Mouse (Mus musculus) midbrain, embryonic 12.5 days (tissue): ENCODE results near the gene Prmt9. TPM values are rescaled to one million over a fixed set of nuclear protein-coding genes. Genes with fewer than 3 reads are reported as not detected.
A peak's percentile ranks its signal among the peaks of the same experiment; 100 is the strongest.

Source experiments
- ATAC-seq: fragments of 200-750 bp; cut with Nextera tagmentation; 2 replicates; pipeline ENCODE4 v1.8.0; 2017; ENCODE audit warnings: low read depth, moderate TSS enrichment, moderate library complexity; ENCODE audit not compliant: low FRiP score
- H3K27ac ChIP-seq: fragments of 300-500 bp; sonication (generic); replicated peaks from 2 replicates; pipeline ENCODE4 v1.5.1; 2016; ENCODE audit warnings: mild to moderate bottlenecking
- H3K27me3 ChIP-seq: fragments of 300-500 bp; sonication (generic); 2 replicates; pipeline ENCODE4 v1.6.1; 2016; ENCODE audit warnings: mild to moderate bottlenecking
- H3K36me3 ChIP-seq: fragments of 300-500 bp; sonication (generic); 2 replicates; pipeline ENCODE4 v1.6.1; 2016
- H3K4me1 ChIP-seq: fragments of 300-500 bp; sonication (generic); 2 replicates; pipeline ENCODE4 v1.6.1; 2016
- H3K4me2 ChIP-seq: fragments of 300-500 bp; sonication (generic); replicated peaks from 2 replicates; pipeline ENCODE4 v1.6.1; 2016; ENCODE audit warnings: mild to moderate bottlenecking, moderate library complexity
- H3K4me3 ChIP-seq: fragments of 300-500 bp; sonication (generic); 2 replicates; pipeline ENCODE4 v1.5.1; 2016; ENCODE audit warnings: mild to moderate bottlenecking
- H3K9ac ChIP-seq: fragments of 300-500 bp; sonication (generic); replicated peaks from 2 replicates; pipeline ENCODE4 v1.6.1; 2016; ENCODE audit warnings: mild to moderate bottlenecking, moderate library complexity
- H3K9me3 ChIP-seq: fragments of 300-500 bp; sonication (generic); 2 replicates; pipeline ENCODE4 v1.6.1; 2016; ENCODE audit warnings: mild to moderate bottlenecking
- WGBS: fragments of 180-500 bp; shearing (Covaris S2); methylation state at CpG from one replicate; pipeline ENCODE4 v1.1.7; 2016; 5-methylcytosine and 5-hydroxymethylcytosine counted together
- polyA plus RNA-seq: library from polyadenylated mRNA; unstranded; fragments of >200 nt; fragmentation: Nextera tagmentation; extraction: Ambion mirVana; gene quantifications from 2 replicates; pipeline ENCODE4 v1.2.1, GENCODE M21; 2016

The Prmt9 gene
- polyA plus RNA-seq, result 22.9 and 24.2 TPM in 2 replicates

- peaks cover 8% of the 10 kb centered on the region for H3K4me1 ChIP-seq
- peak within 1 kb of the TSS; percentile 92 for H3K9ac ChIP-seq
- WGBS, result 4% methylated on average over 42 of the region's 42 CpGs
- H3K4me2 ChIP-seq, result peak within 1 kb of the TSS; percentile 73
- peak; percentile 96 for ATAC-seq
- H3K4me3 ChIP-seq, result peak within 1 kb of the TSS; percentile 80
- H3K36me3 ChIP-seq, result peaks cover 25% of the 10 kb centered on the region
- no peaks in the 10 kb centered on the region for H3K27me3 ChIP-seq
- peak within 1 kb of the TSS; percentile 87 for H3K27ac ChIP-seq
- no peaks in the 10 kb centered on the region for H3K9me3 ChIP-seq
Observed at GRCm38 (mm10) chr8:77549121-77549706, at the start of gene Prmt9. Gene Prmt9, plus strand, starts transcription at chr8:77549397.

DNA sequence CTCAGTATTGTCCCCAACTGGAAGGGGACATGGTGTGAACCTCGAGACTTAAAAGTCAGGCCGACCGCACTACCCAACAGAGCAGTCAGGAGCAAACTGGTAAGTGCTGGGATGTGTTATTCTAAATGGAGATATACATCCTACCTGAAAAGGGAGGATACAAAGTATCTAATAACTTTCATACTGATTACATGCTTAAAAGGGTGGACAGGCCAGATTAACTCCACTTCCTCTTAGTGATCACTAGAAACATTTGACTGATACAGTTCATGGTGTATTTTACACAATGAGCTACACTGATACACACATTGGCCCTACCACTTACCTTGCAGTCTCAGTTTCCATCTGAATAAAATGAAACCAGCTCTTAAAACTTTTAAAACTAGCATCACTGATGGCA, 48.9 kb upstream of the Prmt9 start:
- 93% methylated on average over 3 of the region's 3 CpGs for WGBS
- Histone ChIP-seq H3K4me2 (no peak overlapping the region), H3K9me3 (no peaks in the 10 kb centered on the region), H3K27me3 (no peaks in the 10 kb centered on the region), H3K27ac (no peak overlapping the region), H3K4me1 (no peaks in the 10 kb centered on the region), H3K9ac (no peak overlapping the region), H3K4me3 (no peak overlapping the region), H3K36me3 (no peaks in the 10 kb centered on the region)
- ATAC-seq, result no peak

DNA sequence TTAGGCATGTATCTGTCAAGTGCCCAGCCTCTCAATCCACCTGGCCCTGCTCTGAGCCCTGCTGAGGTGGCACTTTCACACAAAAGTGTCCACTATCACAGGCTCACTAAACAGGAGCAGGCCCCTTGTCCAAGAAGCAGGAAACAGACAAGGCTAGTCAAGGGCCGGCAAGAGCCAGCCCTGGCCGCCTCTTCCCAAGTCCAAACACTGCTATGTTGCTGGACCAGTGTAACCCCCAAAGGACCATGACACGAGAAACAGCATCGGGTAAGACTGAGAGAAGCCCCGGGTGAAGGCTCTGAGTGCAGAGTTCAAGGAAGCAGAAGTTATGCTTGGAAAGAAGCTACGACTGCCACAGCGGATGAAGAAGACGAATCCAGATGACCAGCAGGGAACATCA, 48.1 kb upstream of the Prmt9 start:
- 87% methylated on average over 8 of the region's 8 CpGs for WGBS
- no peak for ATAC-seq
- Histone ChIP-seq H3K4me1 (no peaks in the 10 kb centered on the region), H3K9ac (no peak overlapping the region), H3K27ac (no peak overlapping the region), H3K36me3 (no peaks in the 10 kb centered on the region), H3K4me3 (no peak overlapping the region), H3K4me2 (no peak overlapping the region), H3K9me3 (no peaks in the 10 kb centered on the region), H3K27me3 (no peaks in the 10 kb centered on the region)

- Histone ChIP-seq H3K4me1 (no peaks in the 10 kb centered on the region), H3K27ac (no peak overlapping the region), H3K4me3 (no peak overlapping the region), H3K9ac (no peak overlapping the region), H3K4me2 (no peak overlapping the region), H3K36me3 (no peaks in the 10 kb centered on the region), H3K9me3 (no peaks in the 10 kb centered on the region), H3K27me3 (no peaks in the 10 kb centered on the region)
- no peak for ATAC-seq
- WGBS, result 91% methylated on average over 6 of the region's 6 CpGs
Observed at GRCm38 (mm10) chr8:77502547-77502946, 46.6 kb upstream of the Prmt9 start.

DNA sequence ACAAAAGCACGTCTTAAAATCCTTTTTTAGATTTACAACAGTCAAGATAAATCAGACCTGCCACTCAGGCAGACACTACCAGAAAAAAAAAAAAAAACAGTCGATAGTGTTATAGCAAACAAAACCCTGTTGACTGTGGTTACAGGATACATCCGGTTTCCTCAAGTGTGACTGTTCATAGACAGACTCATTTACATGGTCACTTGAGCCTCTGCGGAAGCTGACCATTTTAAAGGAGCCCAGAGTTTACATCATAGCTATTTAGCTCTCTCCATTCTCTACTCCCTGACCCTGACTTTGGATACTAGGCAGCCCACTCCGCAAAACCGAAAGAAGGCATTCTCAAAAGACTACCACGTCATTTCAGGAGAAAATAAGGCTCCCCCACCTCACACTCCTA, 42.7 kb upstream of the Prmt9 start:
- Histone ChIP-seq H3K9me3 (no peaks in the 10 kb centered on the region), H3K27ac (no peak overlapping the region), H3K9ac (no peak overlapping the region), H3K4me3 (no peak overlapping the region), H3K4me2 (no peak overlapping the region), H3K27me3 (peaks cover 3% of the 10 kb centered on the region; the same call in 1 of the 2 replicates), H3K36me3 (no peaks in the 10 kb centered on the region), H3K4me1 (no peaks in the 10 kb centered on the region)
- 93% methylated on average over 7 of the region's 7 CpGs for WGBS
- no peak for ATAC-seq

DNA sequence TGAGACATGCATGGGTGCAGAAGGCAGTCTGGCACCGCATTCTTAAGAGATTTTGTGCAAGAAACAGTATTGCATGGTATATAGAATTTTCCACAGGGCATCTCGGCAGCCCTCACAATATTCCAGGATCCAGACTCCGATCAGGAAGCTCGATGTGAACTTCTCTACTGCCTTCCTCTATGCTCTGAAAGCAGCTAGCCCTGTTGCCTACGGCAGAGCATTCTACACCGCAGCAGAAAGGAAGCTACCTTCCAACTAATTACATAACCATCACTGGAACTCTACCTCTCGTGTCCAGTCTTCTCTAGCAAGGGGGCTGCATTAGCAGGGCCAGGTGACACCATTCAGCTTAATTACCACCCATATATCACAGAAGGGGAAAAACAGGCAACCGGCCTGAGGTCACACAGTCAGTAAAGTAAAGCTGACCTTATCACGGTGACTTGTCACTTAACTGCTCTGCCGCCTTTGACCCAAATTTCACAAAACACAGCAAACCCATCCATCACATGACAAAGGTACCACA, 41.6 kb upstream of the Prmt9 start:
- Histone ChIP-seq H3K27ac (no peak overlapping the region), H3K9me3 (no peaks in the 10 kb centered on the region), H3K27me3 (peaks cover 3% of the 10 kb centered on the region; the same call in 1 of the 2 replicates), H3K4me1 (peaks cover 7% of the 10 kb centered on the region; the same call in 1 of the 2 replicates), H3K9ac (no peak overlapping the region), H3K4me3 (no peak overlapping the region), H3K4me2 (no peak overlapping the region), H3K36me3 (no peaks in the 10 kb centered on the region)
- 89% methylated on average over 10 of the region's 10 CpGs for WGBS
- no peak for ATAC-seq

- Histone ChIP-seq H3K9me3 (no peaks in the 10 kb centered on the region), H3K4me3 (no peak overlapping the region), H3K36me3 (no peaks in the 10 kb centered on the region), H3K9ac (no peak overlapping the region), H3K27ac (no peak overlapping the region), H3K4me1 (peaks cover 7% of the 10 kb centered on the region; the same call in 1 of the 2 replicates), H3K27me3 (peaks cover 15% of the 10 kb centered on the region), H3K4me2 (no peak overlapping the region)
- ATAC-seq, result no peak
- WGBS, result 90% methylated on average over 7 of the region's 7 CpGs
Observed at GRCm38 (mm10) chr8:77509044-77509443, 40.2 kb upstream of the Prmt9 start.

DNA sequence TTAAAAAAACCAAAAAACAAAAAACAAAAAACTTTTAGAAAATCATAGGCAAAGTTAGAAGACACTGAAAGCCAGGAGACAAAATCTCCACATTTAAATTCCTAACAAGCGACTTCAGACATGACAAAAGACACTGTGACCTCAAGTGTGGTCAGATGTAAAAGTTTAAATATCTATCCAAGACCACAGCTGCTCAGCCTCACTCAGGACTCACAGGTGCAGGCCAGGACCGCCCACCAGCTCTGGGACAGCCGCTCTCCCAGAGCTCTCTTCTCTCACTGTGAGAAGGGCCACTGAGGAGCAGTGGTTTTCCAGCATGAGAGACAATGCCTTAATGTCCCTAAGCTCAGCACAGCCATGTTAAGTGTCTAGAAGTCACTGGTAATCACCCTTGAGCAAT, 38.8 kb upstream of the Prmt9 start:
- Histone ChIP-seq H3K4me3 (no peak overlapping the region), H3K36me3 (no peaks in the 10 kb centered on the region), H3K4me1 (peaks cover 7% of the 10 kb centered on the region; the same call in 1 of the 2 replicates), H3K9ac (no peak overlapping the region), H3K4me2 (no peak overlapping the region), H3K9me3 (no peaks in the 10 kb centered on the region), H3K27me3 (peaks cover 23% of the 10 kb centered on the region), H3K27ac (no peak overlapping the region)
- 69% methylated on average over 3 of the region's 3 CpGs for WGBS
- no peak for ATAC-seq

GRCm38 (mm10) chr8:77511750-77512493, 37.3 kb upstream of the Prmt9 start:
- Histone ChIP-seq H3K36me3 (no peaks in the 10 kb centered on the region), H3K9ac (no peak overlapping the region), H3K27ac (no peak overlapping the region), H3K4me3 (no peak overlapping the region), H3K4me1 (peaks cover 12% of the 10 kb centered on the region), H3K27me3 (peaks cover 34% of the 10 kb centered on the region), H3K9me3 (no peaks in the 10 kb centered on the region), H3K4me2 (no peak overlapping the region)
- no peak for ATAC-seq
- 29% methylated on average over 13 of the region's 13 CpGs for WGBS

- Histone ChIP-seq H3K4me1 (peaks cover 14% of the 10 kb centered on the region), H3K4me2 (no peak overlapping the region), H3K9me3 (no peaks in the 10 kb centered on the region), H3K4me3 (no peak overlapping the region), H3K9ac (no peak overlapping the region), H3K27ac (no peak overlapping the region), H3K36me3 (no peaks in the 10 kb centered on the region), H3K27me3 (peaks cover 48% of the 10 kb centered on the region)
- no peak for ATAC-seq
- 94% methylated on average over 8 of the region's 8 CpGs for WGBS
Observed at GRCm38 (mm10) chr8:77515201-77515600, 34.0 kb upstream of the Prmt9 start.

DNA sequence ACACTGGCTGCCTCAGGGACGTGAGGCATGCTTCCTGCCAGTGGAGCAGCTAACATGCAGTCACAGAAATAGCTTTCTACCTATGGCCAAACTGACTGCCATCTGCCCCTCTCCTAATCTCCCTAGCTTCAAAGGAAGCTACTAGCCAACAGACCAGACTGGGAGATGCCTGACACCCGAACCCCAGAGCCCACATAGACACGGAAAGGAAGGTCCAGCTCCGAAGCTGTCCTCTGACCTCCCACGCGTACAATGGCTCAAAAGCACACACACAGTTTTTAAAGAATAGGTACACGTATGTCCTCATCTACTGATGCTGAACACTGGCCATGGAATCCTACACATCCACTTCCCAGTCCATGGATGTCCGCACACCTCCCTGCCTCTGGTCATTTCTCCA, 33.4 kb upstream of the Prmt9 start:
- Histone ChIP-seq H3K27me3 (peaks cover 45% of the 10 kb centered on the region), H3K27ac (no peak overlapping the region)

GRCm38 (mm10) chr8:77516845-77517244, 32.4 kb upstream of the Prmt9 start:
- no peak for ATAC-seq
- peak overlapping the region; percentile 90 for H3K4me2 ChIP-seq
- H3K9ac ChIP-seq, result peak overlapping the region; percentile 70
- peaks cover 12% of the 10 kb centered on the region for H3K4me1 ChIP-seq
- H3K36me3 ChIP-seq, result no peaks in the 10 kb centered on the region
- H3K9me3 ChIP-seq, result no peaks in the 10 kb centered on the region
- H3K4me3 ChIP-seq, result peak overlapping the region; percentile 67
- WGBS, result 9% methylated on average over 10 of the region's 10 CpGs
- no peak overlapping the region for H3K27ac ChIP-seq
- H3K27me3 ChIP-seq, result peaks cover 45% of the 10 kb centered on the region

More for the DNA sequence above, 33.4 kb upstream of the Prmt9 start:
- H3K4me1 ChIP-seq, result peaks cover 14% of the 10 kb centered on the region
- no peak overlapping the region for H3K9ac ChIP-seq
- no peaks in the 10 kb centered on the region for H3K9me3 ChIP-seq
- ATAC-seq, result no peak
- H3K4me3 ChIP-seq, result no peak overlapping the region
- no peak overlapping the region for H3K4me2 ChIP-seq
- 66% methylated on average over 8 of the region's 8 CpGs for WGBS
- no peaks in the 10 kb centered on the region for H3K36me3 ChIP-seq
